8 mouse cellular contexts compared by ENCODE assay signal in genomic region chr12:49400853-49401118, GRCm38 (mm10). TPM values are rescaled to one million over a fixed set of nuclear protein-coding genes. Genes with fewer than 3 reads are reported as not detected.
DNase-seq lines count a peak whose midpoint lies in the region; ATAC-seq lines count a peak whose summit lies in the region.

No protein-coding gene starts in this region.

- no peak for ATAC-seq in heart, embryonic 16.5 days (replicated peaks; ENCODE audit: extremely low read depth, insufficient read depth, low FRiP score)
- peak; percentile 76 for ATAC-seq in hindbrain, embryonic 15.5 days (ENCODE audit: low FRiP score, low read depth)
- ATAC-seq in midbrain, embryonic 15.5 days (replicated peaks), result peak; percentile 86
- ATAC-seq in cerebellum, adult (ENCODE audit: insufficient number of reproducible peaks, low FRiP score, low TSS enrichment), result no peak

- peak overlapping the region; percentile 69 for H3K4me2 ChIP-seq in heart, embryonic 16.5 days (ENCODE audit: low read depth, low read length)
- peak overlapping the region; percentile 75 for H3K4me2 ChIP-seq in hindbrain, embryonic 15.5 days
- H3K4me2 ChIP-seq in midbrain, embryonic 15.5 days, result peak overlapping the region; percentile 76

- DNase-seq in heart, postnatal 10 days, result no peak
- DNase-seq in embryonic facial prominence, embryonic 10.5 days (ENCODE audit: low spot score), result no peak
- no peak for DNase-seq in urinary bladder, adult 2 months (ENCODE audit: low spot score)
- DNase-seq in layer of hippocampus, adult 9-10 months (ENCODE audit: low spot score), result no peak

- H3K27me3 ChIP-seq in heart, embryonic 16.5 days (ENCODE audit: control insufficient read depth, insufficient read depth, low read length), result peaks cover 50% of the 10 kb centered on the region
- peaks cover 90% of the 10 kb centered on the region for H3K27me3 ChIP-seq in embryonic facial prominence, embryonic 10.5 days (replicated peaks; ENCODE audit: low read depth, poor library complexity, severe bottlenecking)
- H3K27me3 ChIP-seq in hindbrain, embryonic 15.5 days, result peaks cover 69% of the 10 kb centered on the region
- H3K27me3 ChIP-seq in midbrain, embryonic 15.5 days (replicated peaks), result peaks cover 70% of the 10 kb centered on the region

- peaks cover 3% of the 10 kb centered on the region; the same call in 1 of the 2 replicates for H3K4me1 ChIP-seq in heart, embryonic 16.5 days (ENCODE audit: control insufficient read depth, insufficient read depth, low read length)
- peaks cover 13% of the 10 kb centered on the region for H3K4me1 ChIP-seq in embryonic facial prominence, embryonic 10.5 days
- H3K4me1 ChIP-seq in hindbrain, embryonic 15.5 days (replicated peaks), result peaks cover 10% of the 10 kb centered on the region
- peaks cover 11% of the 10 kb centered on the region for H3K4me1 ChIP-seq in midbrain, embryonic 15.5 days

- no peak overlapping the region for H3K27ac ChIP-seq in heart, embryonic 16.5 days (ENCODE audit: low read length)
- peak overlapping the region; percentile 87; the same call in 1 of the 2 replicates for H3K27ac ChIP-seq in embryonic facial prominence, embryonic 10.5 days (replicated peaks)
- no peak overlapping the region for H3K27ac ChIP-seq in hindbrain, embryonic 15.5 days (replicated peaks)
- H3K27ac ChIP-seq in midbrain, embryonic 15.5 days, result no peak overlapping the region

- no peak overlapping the region for H3K9ac ChIP-seq in heart, embryonic 16.5 days (ENCODE audit: low read length)
- no peak overlapping the region for H3K9ac ChIP-seq in hindbrain, embryonic 15.5 days
- no peak overlapping the region for H3K9ac ChIP-seq in midbrain, embryonic 15.5 days

- no peaks in the 10 kb centered on the region for H3K36me3 ChIP-seq in heart, embryonic 16.5 days (ENCODE audit: control insufficient read depth, insufficient read depth)
- H3K36me3 ChIP-seq in embryonic facial prominence, embryonic 10.5 days (replicated peaks), result no peaks in the 10 kb centered on the region
- H3K36me3 ChIP-seq in hindbrain, embryonic 15.5 days, result no peaks in the 10 kb centered on the region
- no peaks in the 10 kb centered on the region for H3K36me3 ChIP-seq in midbrain, embryonic 15.5 days (replicated peaks)

- intact Hi-C loops in heart, postnatal 10 days (cut with DNase I), result no loop called here

- H3K4me3 ChIP-seq in heart, embryonic 16.5 days (ENCODE audit: low read length), result peak overlapping the region; percentile 53
- peak overlapping the region; percentile 64 for H3K4me3 ChIP-seq in embryonic facial prominence, embryonic 10.5 days
- H3K4me3 ChIP-seq in hindbrain, embryonic 15.5 days, result peak overlapping the region; percentile 38
- H3K4me3 ChIP-seq in midbrain, embryonic 15.5 days, result peak overlapping the region; percentile 38

- WGBS in heart, embryonic 16.5 days, result 1% methylated on average over 8 of the region's 8 CpGs
- under 1% methylated on average over 8 of the region's 8 CpGs for WGBS in embryonic facial prominence, embryonic 10.5 days
- 0% methylated on average over 8 of the region's 8 CpGs for WGBS in hindbrain, embryonic 15.5 days
- under 1% methylated on average over 8 of the region's 8 CpGs for WGBS in midbrain, embryonic 15.5 days

- H3K9me3 ChIP-seq in heart, embryonic 16.5 days (replicated peaks; ENCODE audit: control insufficient read depth, low read length), result no peaks in the 10 kb centered on the region
- H3K9me3 ChIP-seq in embryonic facial prominence, embryonic 10.5 days, result no peaks in the 10 kb centered on the region
- no peaks in the 10 kb centered on the region for H3K9me3 ChIP-seq in hindbrain, embryonic 15.5 days
- H3K9me3 ChIP-seq in midbrain, embryonic 15.5 days, result no peaks in the 10 kb centered on the region

RNA-seq across cellular contexts. Expression of gene Gm43517, which starts 15.8 kb away (rescaled TPM):
- polyA plus RNA-seq in heart, embryonic 16.5 days (2015; fragmentation: Nextera tagmentation; extraction: Ambion mirVana), result not detected in 2 replicates
- not detected for total RNA-seq in heart, postnatal 10 days (2021)
- 0.11 and 0.21 TPM in 2 replicates for polyA plus RNA-seq in embryonic facial prominence, embryonic 10.5 days (2016; fragmentation: Nextera tagmentation; extraction: Ambion mirVana)
- polyA plus RNA-seq in hindbrain, embryonic 15.5 days (2015; fragmentation: Nextera tagmentation; extraction: Ambion mirVana), result not detected in 2 replicates
- polyA plus RNA-seq in midbrain, embryonic 15.5 days (2015; fragmentation: Nextera tagmentation; extraction: Ambion mirVana), result 0.24 TPM in 1 of 2 replicates, not detected in the other
- not detected in 2 replicates for polyA plus RNA-seq in urinary bladder, adult 2 months (2012; rRNA removed)

RNA-seq across cellular contexts. Expression of gene Foxg1, which starts 18.3 kb away (rescaled TPM):
- 0.12 and 0.38 TPM in 2 replicates for polyA plus RNA-seq in heart, embryonic 16.5 days (2015; fragmentation: Nextera tagmentation; extraction: Ambion mirVana)
- total RNA-seq in heart, postnatal 10 days (2021), result under 1 TPM in 1 of 2 experiments, not detected in 1; 0.12 TPM
- polyA plus RNA-seq in embryonic facial prominence, embryonic 10.5 days (2016; fragmentation: Nextera tagmentation; extraction: Ambion mirVana), result 3.2 and 4.7 TPM in 2 replicates
- 0.88 TPM in 1 of 2 replicates, not detected in the other for polyA plus RNA-seq in hindbrain, embryonic 15.5 days (2015; fragmentation: Nextera tagmentation; extraction: Ambion mirVana)
- polyA plus RNA-seq in midbrain, embryonic 15.5 days (2015; fragmentation: Nextera tagmentation; extraction: Ambion mirVana), result 1.3 and 2.4 TPM in 2 replicates
- polyA plus RNA-seq in urinary bladder, adult 2 months (2012; rRNA removed), result not detected in 2 replicates

Comparison
In these comparisons a context has a peak if more than half of its experiments do, and no peak if none do; other contexts are left out.
1. ATAC-seq: peak in hindbrain, embryonic 15.5 days (single experiment) and midbrain, embryonic 15.5 days (single experiment); none in heart, embryonic 16.5 days (single experiment) and cerebellum, adult (single experiment).
2. Peak in every context shown above with its lines, with median percentiles within 50 percentile points of each other: H3K4me2 ChIP-seq and H3K4me3 ChIP-seq.